Mouse (Mus musculus) heart, embryonic 12.5 days (tissue): ENCODE data around the gene Krtap9-3. TPM values are rescaled to one million over a fixed set of nuclear protein-coding genes. Genes with fewer than 3 reads are reported as not detected.
"Not testable (repeated sequence)": the region's sequence is repeated elsewhere in the genome, so short reads cannot be mapped to it uniquely, and the experiment has no call there.

Source experiments
- ATAC-seq: fragments of 200-750 bp; cut with Nextera tagmentation; 2 replicates; pipeline ENCODE4 v1.8.0; 2017; ENCODE audit warnings: moderate TSS enrichment, moderate library complexity; ENCODE audit not compliant: insufficient number of reproducible peaks, low FRiP score
- H3K27ac ChIP-seq: fragments of 300-500 bp; sonication (generic); 2 replicates; pipeline ENCODE4 v1.5.1; 2016; ENCODE audit warnings: mild to moderate bottlenecking, moderate library complexity; ENCODE audit not compliant: poor library complexity, severe bottlenecking
- H3K27me3 ChIP-seq: fragments of 300-500 bp; sonication (generic); replicated peaks from 2 replicates; pipeline ENCODE4 v1.6.1; 2016; ENCODE audit warnings: mild to moderate bottlenecking, moderate library complexity
- H3K36me3 ChIP-seq: fragments of 300-500 bp; sonication (generic); 2 replicates; pipeline ENCODE4 v1.6.1; 2016; ENCODE audit warnings: mild to moderate bottlenecking, moderate library complexity
- H3K4me1 ChIP-seq: fragments of 300-500 bp; sonication (generic); replicated peaks from 2 replicates; pipeline ENCODE4 v1.6.1; 2016; ENCODE audit warnings: mild to moderate bottlenecking
- H3K4me2 ChIP-seq: fragments of 300-500 bp; sonication (generic); 2 replicates; pipeline ENCODE4 v1.6.1; 2016; ENCODE audit warnings: mild to moderate bottlenecking, moderate library complexity
- H3K4me3 ChIP-seq: fragments of 300-500 bp; sonication (generic); 2 replicates; pipeline ENCODE4 v1.5.1; 2016; ENCODE audit warnings: mild to moderate bottlenecking
- H3K9ac ChIP-seq: fragments of 300-500 bp; sonication (generic); 2 replicates; pipeline ENCODE4 v1.6.1; 2016; ENCODE audit warnings: mild to moderate bottlenecking, moderate library complexity
- H3K9me3 ChIP-seq: fragments of 300-500 bp; sonication (generic); replicated peaks from 2 replicates; pipeline ENCODE4 v1.6.1; 2016; ENCODE audit warnings: mild to moderate bottlenecking, moderate library complexity
- WGBS: fragments of 180-500 bp; shearing (Covaris S2); methylation state at CpG from one replicate; pipeline ENCODE4 v1.1.7; 2016; 5-methylcytosine and 5-hydroxymethylcytosine counted together
- polyA plus RNA-seq: library from polyadenylated mRNA; unstranded; fragments of >200 nt; fragmentation: Nextera tagmentation; extraction: Ambion mirVana; gene quantifications from 2 replicates; pipeline ENCODE4 v1.2.1, GENCODE M21; 2016

The Krtap9-3 gene
- polyA plus RNA-seq, result not detected in 2 replicates

DNA sequence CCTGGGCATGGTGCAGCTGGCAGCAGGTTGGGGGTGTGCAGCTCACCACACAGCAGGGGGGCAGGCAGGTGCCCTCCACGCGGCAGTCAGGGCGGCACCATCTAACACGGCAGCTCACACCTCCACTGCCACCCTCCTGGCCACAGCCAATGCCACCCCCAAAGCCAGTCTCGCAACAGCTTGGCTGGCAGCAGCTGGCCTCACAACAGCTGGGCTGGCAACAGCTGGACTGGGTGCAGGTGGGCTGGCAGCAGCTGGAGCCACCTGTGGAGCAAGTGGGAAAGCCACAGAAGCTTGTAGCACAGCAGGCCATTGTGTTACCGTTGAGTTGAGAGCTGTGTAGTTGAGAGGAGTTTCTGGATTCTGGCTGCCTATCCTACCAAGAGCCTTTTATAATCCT is at the start of gene Krtap9-3:
Gene Krtap9-3, minus strand, starts transcription at position 364 of the 400 bp plus-strand sequence.
- WGBS, result 74% methylated on average over 6 of the region's 6 CpGs
- not testable (repeated sequence) for ATAC-seq

DNA sequence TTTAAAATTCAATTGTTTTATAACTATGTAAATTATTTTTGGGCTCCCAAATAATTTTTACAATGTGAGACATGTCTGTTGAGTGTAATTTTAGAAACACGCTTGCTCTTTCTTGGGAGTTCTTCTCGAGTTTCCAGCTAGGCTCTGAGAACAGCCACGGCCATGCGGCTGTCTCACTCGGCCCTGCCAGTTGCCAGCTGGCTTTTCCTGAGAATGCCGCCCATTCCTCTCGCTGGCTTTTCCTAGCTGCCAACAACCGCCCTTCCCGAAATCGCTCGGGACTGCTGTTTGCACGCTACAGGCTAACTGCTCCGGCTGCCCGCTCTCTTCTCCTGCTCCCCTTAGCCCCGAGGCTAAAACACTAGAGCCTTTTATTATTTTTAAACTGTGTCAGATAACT is 48.5 kb upstream of the Krtap9-3 start:
- Histone ChIP-seq H3K27ac (no peak overlapping the region), H3K9me3 (no peaks in the 10 kb centered on the region), H3K9ac (no peak overlapping the region), H3K27me3 (0 out of 2 replicates have a peak, but pooled peaks cover 3% of the 10 kb centered on the region), H3K4me2 (no peak overlapping the region), H3K4me1 (no peaks in the 10 kb centered on the region), H3K4me3 (no peak overlapping the region), H3K36me3 (no peaks in the 10 kb centered on the region)
- no peak for ATAC-seq
- WGBS, result 82% methylated on average over 15 of the region's 15 CpGs

More for the DNA sequence above, at the start of gene Krtap9-3:
- not testable (repeated sequence) for H3K4me2 ChIP-seq, H3K4me3 ChIP-seq, H3K4me1 ChIP-seq, H3K27ac ChIP-seq, H3K36me3 ChIP-seq, H3K27me3 ChIP-seq, H3K9me3 ChIP-seq, H3K9ac ChIP-seq

GRCm38 (mm10) chr11:99644351-99644750 is 46.4 kb upstream of the Krtap9-3 start:
- H3K4me1 ChIP-seq, result no peaks in the 10 kb centered on the region
- H3K4me3 ChIP-seq, result no peak overlapping the region
- H3K27ac ChIP-seq, result no peak overlapping the region
- H3K36me3 ChIP-seq, result no peaks in the 10 kb centered on the region
- no peak overlapping the region for H3K4me2 ChIP-seq
- 73% methylated on average over 3 of the region's 3 CpGs for WGBS
- no peak for ATAC-seq
- no peak overlapping the region for H3K9ac ChIP-seq
- H3K9me3 ChIP-seq, result no peaks in the 10 kb centered on the region
- H3K27me3 ChIP-seq, result 0 out of 2 replicates have a peak, but pooled peaks cover 3% of the 10 kb centered on the region

DNA sequence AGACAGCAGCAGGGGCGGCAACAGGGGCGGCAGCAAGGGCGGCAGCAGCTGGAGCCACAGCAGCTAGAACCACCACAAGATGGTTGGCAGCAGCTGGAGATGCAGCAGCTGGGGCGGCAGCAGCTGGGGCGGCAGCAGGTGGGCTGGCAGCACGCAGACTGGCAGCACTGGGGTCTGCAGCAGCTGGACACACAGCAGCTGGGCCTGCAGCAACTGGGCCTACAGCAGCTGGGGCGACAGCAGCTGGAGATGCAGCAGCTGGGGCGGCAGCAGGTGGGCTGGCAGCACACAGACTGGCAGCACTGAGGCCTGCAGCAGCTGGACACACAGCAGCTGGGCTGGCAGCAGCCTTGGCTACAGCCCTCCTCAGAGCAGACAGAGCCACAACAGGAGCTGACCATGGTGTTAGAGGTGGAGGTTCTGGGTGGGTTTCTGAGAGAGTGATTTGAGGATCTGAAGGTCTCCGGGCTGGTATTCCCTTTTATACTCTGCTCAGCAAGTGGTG is 45.8 kb upstream of the Krtap9-3 start, which contains the start of gene Krtap4-7:
Gene Krtap4-7, minus strand, starts transcription at position 455 of the 505 bp plus-strand sequence.
- H3K4me1 ChIP-seq, H3K4me2 ChIP-seq, ATAC-seq, H3K9me3 ChIP-seq, H3K27ac ChIP-seq, H3K36me3 ChIP-seq, H3K9ac ChIP-seq, H3K4me3 ChIP-seq, H3K27me3 ChIP-seq: not testable (repeated sequence)
- 79% methylated on average over 9 of the region's 9 CpGs for WGBS

DNA sequence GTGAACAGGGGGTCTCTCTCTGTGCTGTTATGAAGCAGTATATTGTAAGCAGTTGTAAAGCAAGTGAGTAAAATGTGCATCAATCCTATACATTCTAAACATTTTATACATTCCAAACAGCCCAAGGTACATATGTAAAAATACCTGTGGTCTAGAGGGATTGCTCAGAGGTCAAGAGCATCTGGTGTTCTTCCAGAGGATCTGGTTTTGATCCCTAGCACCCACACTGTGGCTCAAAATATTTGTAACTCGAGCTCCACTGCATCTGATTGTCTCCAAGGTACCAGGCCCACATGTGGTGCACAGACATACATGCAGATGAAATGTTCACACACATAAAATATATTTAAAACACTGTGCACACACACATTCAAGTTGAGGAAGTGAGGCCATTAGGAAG is 43.0 kb upstream of the Krtap9-3 start:
- H3K9ac ChIP-seq, result no peak overlapping the region
- no peaks in the 10 kb centered on the region for H3K36me3 ChIP-seq
- no peaks in the 10 kb centered on the region for H3K9me3 ChIP-seq
- no peaks in the 10 kb centered on the region for H3K4me1 ChIP-seq
- WGBS, result 36% methylated on average over 1 of the region's 1 CpGs
- no peak overlapping the region for H3K4me2 ChIP-seq
- ATAC-seq, result no peak
- no peak overlapping the region for H3K4me3 ChIP-seq
- H3K27me3 ChIP-seq, result 0 out of 2 replicates have a peak, but pooled peaks cover 6% of the 10 kb centered on the region
- H3K27ac ChIP-seq, result no peak overlapping the region

DNA sequence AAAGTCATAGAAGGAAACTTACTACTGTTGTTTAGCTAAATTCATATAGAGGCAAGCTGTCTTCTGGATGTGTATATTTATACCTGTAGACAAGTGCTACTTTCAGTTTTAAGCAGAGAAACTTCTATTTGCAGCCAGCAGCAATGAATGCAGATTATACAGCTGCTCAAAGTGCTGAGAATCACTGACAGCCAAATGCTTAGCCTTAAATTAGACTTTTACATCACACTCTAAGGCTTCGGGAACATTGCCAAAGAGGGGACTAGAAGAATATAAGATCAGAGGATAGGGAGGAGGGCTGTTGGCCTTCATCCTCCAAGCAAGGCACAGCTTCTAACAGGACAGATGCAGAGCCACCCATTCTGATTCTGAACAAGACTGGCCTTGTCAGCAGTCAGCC is 39.2 kb upstream of the Krtap9-3 start:
- Histone ChIP-seq H3K4me1 (no peaks in the 10 kb centered on the region), H3K9ac (no peak overlapping the region), H3K9me3 (no peaks in the 10 kb centered on the region), H3K4me3 (no peak overlapping the region), H3K36me3 (no peaks in the 10 kb centered on the region), H3K4me2 (no peak overlapping the region), H3K27me3 (peaks cover 8% of the 10 kb centered on the region), H3K27ac (no peak overlapping the region)
- 54% methylated on average over 1 of the region's 1 CpGs for WGBS
- no peak for ATAC-seq

DNA sequence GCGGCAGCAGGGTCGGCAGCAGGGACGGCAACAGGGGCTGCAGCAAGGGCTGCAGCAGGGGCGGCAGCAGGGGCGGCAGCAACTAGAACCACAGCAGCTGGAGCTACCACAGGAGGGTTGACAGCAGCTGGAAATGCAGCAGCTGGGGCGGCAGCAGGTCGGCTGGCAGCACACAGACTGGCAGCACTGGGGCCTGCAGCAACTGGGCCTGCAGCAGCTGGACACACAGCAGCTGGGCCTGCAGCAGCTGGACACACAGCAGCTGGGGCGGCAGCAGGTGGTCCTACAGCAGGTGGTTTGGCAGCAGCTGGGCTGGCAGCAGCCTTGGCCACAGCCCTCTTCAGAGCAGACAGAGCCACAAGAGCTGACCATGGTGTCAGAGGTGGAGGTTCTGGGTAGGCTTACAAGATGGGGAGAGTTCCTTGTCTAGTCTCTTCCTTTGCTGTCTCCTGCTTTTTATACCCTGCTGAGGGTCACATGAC is 36.8 kb upstream of the Krtap9-3 start, which contains the start of gene Krtap4-2:
Gene Krtap4-2, minus strand, starts transcription at position 432 of the 482 bp plus-strand sequence.
- Histone ChIP-seq H3K4me1 (no peaks in the 10 kb centered on the region), H3K4me3 (no peak within 1 kb of the TSS), H3K9me3 (no peaks in the 10 kb centered on the region), H3K9ac (no peak within 1 kb of the TSS), H3K4me2 (no peak within 1 kb of the TSS), H3K27me3 (peaks cover 8% of the 10 kb centered on the region), H3K36me3 (no peaks in the 10 kb centered on the region), H3K27ac (no peak within 1 kb of the TSS)
- 34% methylated on average over 8 of the region's 8 CpGs for WGBS
- ATAC-seq, result no peak

DNA sequence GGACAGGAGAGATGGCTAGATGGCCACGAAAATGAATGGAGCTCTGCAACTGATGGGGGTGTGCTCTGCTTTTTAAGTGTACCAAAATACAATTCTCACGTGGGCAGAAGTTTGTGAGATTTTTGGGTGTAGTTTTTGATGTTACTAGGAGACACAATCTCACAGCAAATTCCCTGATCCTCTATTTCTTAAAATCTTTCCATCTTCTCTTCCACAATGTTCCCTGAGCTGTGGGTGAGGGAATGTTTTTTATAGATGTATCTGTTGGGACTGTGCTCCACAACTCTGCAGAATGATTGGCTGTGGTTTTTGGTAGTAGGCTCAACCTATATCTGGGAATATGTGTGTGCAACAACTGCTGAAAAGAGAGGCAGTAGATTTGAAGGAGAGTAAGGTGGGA is 35.4 kb upstream of the Krtap9-3 start:
- Histone ChIP-seq H3K27me3 (peaks cover 5% of the 10 kb centered on the region), H3K27ac (no peak overlapping the region), H3K9ac (no peak overlapping the region), H3K4me3 (no peak overlapping the region), H3K9me3 (no peaks in the 10 kb centered on the region), H3K36me3 (no peaks in the 10 kb centered on the region), H3K4me2 (no peak overlapping the region), H3K4me1 (no peaks in the 10 kb centered on the region)
- no peak for ATAC-seq
- 45% methylated on average over 2 of the region's 2 CpGs for WGBS

DNA sequence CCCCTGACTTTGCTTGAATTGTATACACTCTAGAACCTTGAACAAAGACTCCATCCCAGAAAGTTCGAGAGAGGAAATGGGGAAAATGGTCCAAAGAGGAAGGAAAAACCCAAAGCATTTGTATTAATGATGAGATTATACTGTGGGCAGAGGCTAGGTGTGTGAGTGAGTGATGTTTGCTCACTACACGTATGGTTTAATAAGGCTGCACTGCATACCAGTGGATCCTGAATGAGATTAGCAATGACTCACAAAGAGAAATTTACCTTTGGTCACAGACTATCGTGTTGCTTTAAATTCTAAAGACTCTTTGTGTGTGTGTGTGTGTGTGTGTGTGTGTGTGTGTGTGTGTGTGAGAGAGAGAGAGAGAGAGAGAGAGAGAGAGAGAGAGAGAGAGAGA is 33.0 kb upstream of the Krtap9-3 start:
- H3K9ac ChIP-seq, result no peak overlapping the region
- H3K4me2 ChIP-seq, result no peak overlapping the region
- no peak overlapping the region for H3K4me3 ChIP-seq
- ATAC-seq, result no peak
- H3K27ac ChIP-seq, result no peak overlapping the region
- WGBS, result 65% methylated on average over 3 of the region's 3 CpGs
- H3K9me3 ChIP-seq, result no peaks in the 10 kb centered on the region
- H3K36me3 ChIP-seq, result no peaks in the 10 kb centered on the region
- peaks cover 10% of the 10 kb centered on the region for H3K27me3 ChIP-seq
- no peaks in the 10 kb centered on the region for H3K4me1 ChIP-seq

- H3K4me2 ChIP-seq, result no peak within 1 kb of the TSS
- H3K4me1 ChIP-seq, result no peaks in the 10 kb centered on the region
- peaks cover 5% of the 10 kb centered on the region; the same call in 1 of the 2 replicates for H3K27me3 ChIP-seq
- H3K9me3 ChIP-seq, result peaks cover 5% of the 10 kb centered on the region; the same call in 1 of the 2 replicates
- no peak for ATAC-seq
- H3K4me3 ChIP-seq, result no peak within 1 kb of the TSS
- H3K36me3 ChIP-seq, result no peaks in the 10 kb centered on the region
- H3K27ac ChIP-seq, result no peak within 1 kb of the TSS
- no peak within 1 kb of the TSS for H3K9ac ChIP-seq
- WGBS, result 76% methylated on average over 4 of the region's 4 CpGs
These were observed 30.2 kb upstream of the Krtap9-3 start, which contains the start of gene Krtap4-1 for GRCm38 (mm10) chr11:99628138-99628537. Krtap4-1 (minus strand) TSS chr11:99628238.

GRCm38 (mm10) chr11:99620335-99620734 is 22.4 kb upstream of the Krtap9-3 start, which contains the start of gene Gm11562:
Gm11562 (minus strand) TSS chr11:99620435.
- H3K36me3 ChIP-seq, result no peaks in the 10 kb centered on the region
- H3K4me3 ChIP-seq, result no peak within 1 kb of the TSS
- WGBS, result 81% methylated on average over 2 of the region's 2 CpGs
- no peaks in the 10 kb centered on the region for H3K27me3 ChIP-seq
- ATAC-seq, result no peak
- H3K27ac ChIP-seq, result no peak within 1 kb of the TSS
- H3K9me3 ChIP-seq, result peaks cover under 1% of the 10 kb centered on the region; the same call in 1 of the 2 replicates
- H3K9ac ChIP-seq, result no peak within 1 kb of the TSS
- no peak within 1 kb of the TSS for H3K4me2 ChIP-seq
- no peaks in the 10 kb centered on the region for H3K4me1 ChIP-seq
